Mouse (Mus musculus): ENCODE data around the gene Polr3h.

- peak; percentile 75 for TF ChIP-seq CTCF (IDR thresholded peaks at IDR 0.05; ENCODE audit: low read depth)
- TF ChIP-seq EP300 (IDR thresholded peaks at IDR 0.05; ENCODE audit: low read depth), result no peak
Observed at GRCm38 (mm10) chr15:81938246-81938645, 12.2 kb upstream of the Polr3h start.
